Mouse (Mus musculus) heart, postnatal 0 days (tissue): Measurements from ENCODE around the gene Grpel1. TPM values are rescaled to one million over a fixed set of nuclear protein-coding genes. Genes with fewer than 3 reads are reported as not detected.

Experiments
- ATAC-seq: fragments of 200-750 bp; cut with Nextera tagmentation; 2 replicates; pipeline ENCODE4 v1.8.0; 2017; ENCODE audit warnings: low read depth, moderate number of reproducible peaks, moderate library complexity; ENCODE audit not compliant: insufficient read depth
- DNase-seq: peaks from one replicate; pipeline ENCODE4 v3.0.0-alpha.2; 2016; ENCODE audit warnings: low spot score
- H3K27ac ChIP-seq: fragments of 300-500 bp; sonication (generic); 2 replicates; pipeline ENCODE4 v1.5.1; 2014; ENCODE audit warnings: low read depth, mild to moderate bottlenecking
- H3K27me3 ChIP-seq: fragments of 300-500 bp; sonication (generic); 2 replicates; pipeline ENCODE4 v1.6.1; 2014; ENCODE audit warnings: low read length, mixed read lengths; ENCODE audit not compliant: control insufficient read depth, insufficient read depth
- H3K36me3 ChIP-seq: fragments of 300-500 bp; sonication (generic); replicated peaks from 2 replicates; pipeline ENCODE4 v1.6.1; 2014; ENCODE audit warnings: low read length, mixed read lengths; ENCODE audit not compliant: control insufficient read depth, insufficient read depth
- H3K4me1 ChIP-seq: fragments of 300-500 bp; sonication (generic); 2 replicates; pipeline ENCODE4 v1.6.1; 2014; ENCODE audit warnings: antibody characterized with exemption; ENCODE audit not compliant: control insufficient read depth, insufficient read depth
- H3K4me2 ChIP-seq: fragments of 300-500 bp; sonication (generic); 2 replicates; pipeline ENCODE4 v1.6.1; 2014; ENCODE audit warnings: low read depth, mild to moderate bottlenecking, low read length, moderate library complexity
- H3K4me3 ChIP-seq: fragments of 300-500 bp; sonication (generic); 2 replicates; pipeline ENCODE4 v1.5.1; 2014; ENCODE audit warnings: low read depth, low read length
- H3K9ac ChIP-seq: fragments of 300-500 bp; sonication (generic); replicated peaks from 2 replicates; pipeline ENCODE4 v1.6.1; 2014; ENCODE audit warnings: low read depth, low read length, mixed read lengths
- H3K9me3 ChIP-seq: fragments of 300-500 bp; sonication (generic); replicated peaks from 2 replicates; pipeline ENCODE4 v1.6.1; 2016; ENCODE audit warnings: low read length; ENCODE audit not compliant: control insufficient read depth
- CTCF ChIP-seq: IDR thresholded peaks from 2 replicates; pipeline ENCODE4 v1.5.1; 2016; ENCODE audit warnings: antibody characterized with exemption, control low read depth, low read depth
- EP300 ChIP-seq: IDR thresholded peaks from 2 replicates; pipeline ENCODE4 v1.6.1; 2016; ENCODE audit warnings: antibody characterized with exemption, low read depth
- WGBS: fragments of 180-500 bp; shearing (Covaris S2); extraction: QIAGEN DNeasy Blood & Tissue Kit; methylation state at CpG from one replicate; pipeline ENCODE4 v1.1.7; 2014; 5-methylcytosine and 5-hydroxymethylcytosine counted together
- polyA plus RNA-seq: library from polyadenylated mRNA; unstranded; fragments of >200 nt; fragmentation: Nextera tagmentation; extraction: Ambion mirVana; gene quantifications from 2 replicates; pipeline ENCODE4 v1.2.1, GENCODE M21; 2015
- total RNA-seq: library from RNA; depleted of rRNA; stranded (reverse); fragments of >200 nt; gene quantifications from 2 replicates; pipeline ENCODE4 v1.2.3, GENCODE M21; 2014; ENCODE audit warnings: low replicate concordance

The Grpel1 gene
- total and polyA plus RNA-seq, 2 experiments from 2014 or later: 30.1 to 84.0 TPM

- Histone ChIP-seq H3K9ac (no peak overlapping the region), H3K4me1 (peaks cover 4% of the 10 kb centered on the region), H3K9me3 (no peaks in the 10 kb centered on the region), H3K4me2 (no peak overlapping the region), H3K36me3 (no peaks in the 10 kb centered on the region), H3K27me3 (peaks cover 59% of the 10 kb centered on the region), H3K27ac (no peak overlapping the region), H3K4me3 (no peak overlapping the region)
- ATAC-seq (no peak), DNase-seq (no peak)
- TF ChIP-seq CTCF (no peak), EP300 (no peak)
- 58% methylated on average over 4 of the region's 4 CpGs for WGBS
Observed at GRCm38 (mm10) chr5:36444611-36445010, 20.2 kb upstream of the Grpel1 start.

DNA sequence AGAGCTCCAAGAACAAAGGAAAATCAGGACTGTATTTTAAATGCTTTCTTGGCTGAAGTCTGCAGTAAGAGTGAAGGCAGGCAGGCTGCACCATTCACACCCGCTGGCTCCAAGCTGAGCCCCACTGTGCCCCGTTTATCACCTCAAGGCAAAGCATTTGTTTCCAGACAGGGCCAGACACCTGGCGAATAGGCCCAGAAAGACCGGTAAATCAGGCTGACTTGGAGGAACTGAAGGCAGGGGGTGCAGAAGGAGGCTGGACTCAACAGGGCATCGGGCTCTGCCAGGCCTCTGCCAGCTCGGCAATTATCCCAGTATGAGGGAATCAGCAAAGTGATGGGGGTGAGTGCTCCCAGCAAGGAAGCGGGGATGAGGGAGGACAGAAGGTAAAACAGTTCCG is 19.8 kb upstream of the Grpel1 start:
- peaks cover 59% of the 10 kb centered on the region for H3K27me3 ChIP-seq
- TF ChIP-seq EP300 (no peak), CTCF (no peak)
- H3K9ac ChIP-seq: no peak overlapping the region
- ATAC-seq (no peak), DNase-seq (no peak)
- H3K4me1 ChIP-seq: peaks cover 7% of the 10 kb centered on the region
- no peaks in the 10 kb centered on the region for H3K9me3 ChIP-seq
- no peak overlapping the region for H3K4me3 ChIP-seq
- no peak overlapping the region for H3K27ac ChIP-seq
- H3K36me3 ChIP-seq: no peaks in the 10 kb centered on the region
- no peak overlapping the region for H3K4me2 ChIP-seq
- 44% methylated on average over 8 of the region's 8 CpGs for WGBS

- Histone ChIP-seq H3K36me3 (no peaks in the 10 kb centered on the region), H3K9me3 (no peaks in the 10 kb centered on the region), H3K4me1 (peaks cover 20% of the 10 kb centered on the region), H3K9ac (no peak overlapping the region), H3K27ac (no peak overlapping the region), H3K4me2 (no peak overlapping the region), H3K27me3 (peaks cover 59% of the 10 kb centered on the region), H3K4me3 (no peak overlapping the region)
- 42% methylated on average over 9 of the region's 9 CpGs for WGBS
- TF ChIP-seq EP300 (no peak), CTCF (no peak)
- ATAC-seq (no peak), DNase-seq (no peak)
Observed at GRCm38 (mm10) chr5:36446166-36446890, 18.5 kb upstream of the Grpel1 start.

DNA sequence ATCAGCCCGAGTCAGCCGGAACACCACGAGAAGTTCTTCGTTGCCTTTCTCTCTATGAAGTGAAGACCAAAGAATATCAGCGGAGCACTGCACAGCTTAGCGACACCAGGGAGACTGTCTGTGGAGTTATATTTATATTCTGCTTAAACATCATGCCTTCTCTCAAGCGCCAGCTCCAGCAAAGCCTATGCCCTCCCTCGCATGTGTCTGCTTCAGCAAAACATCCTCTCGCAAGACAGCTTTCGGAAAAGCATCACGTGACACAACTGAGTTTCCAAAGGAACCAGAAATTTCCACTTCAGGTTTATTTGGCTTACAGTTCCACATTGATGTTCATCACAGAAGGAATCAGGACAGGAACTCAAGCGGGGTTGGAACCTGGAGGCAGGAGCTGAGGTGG is 16.9 kb upstream of the Grpel1 start:
- no peak for ATAC-seq
- Histone ChIP-seq H3K27ac (no peak overlapping the region), H3K36me3 (no peaks in the 10 kb centered on the region), H3K9ac (no peak overlapping the region), H3K4me2 (no peak overlapping the region), H3K9me3 (no peaks in the 10 kb centered on the region), H3K4me3 (no peak overlapping the region), H3K27me3 (peaks cover 58% of the 10 kb centered on the region), H3K4me1 (peaks cover 21% of the 10 kb centered on the region)
- WGBS: 91% methylated on average over 12 of the region's 12 CpGs
- TF ChIP-seq EP300 (no peak), CTCF (no peak)
- no peak for DNase-seq

DNA sequence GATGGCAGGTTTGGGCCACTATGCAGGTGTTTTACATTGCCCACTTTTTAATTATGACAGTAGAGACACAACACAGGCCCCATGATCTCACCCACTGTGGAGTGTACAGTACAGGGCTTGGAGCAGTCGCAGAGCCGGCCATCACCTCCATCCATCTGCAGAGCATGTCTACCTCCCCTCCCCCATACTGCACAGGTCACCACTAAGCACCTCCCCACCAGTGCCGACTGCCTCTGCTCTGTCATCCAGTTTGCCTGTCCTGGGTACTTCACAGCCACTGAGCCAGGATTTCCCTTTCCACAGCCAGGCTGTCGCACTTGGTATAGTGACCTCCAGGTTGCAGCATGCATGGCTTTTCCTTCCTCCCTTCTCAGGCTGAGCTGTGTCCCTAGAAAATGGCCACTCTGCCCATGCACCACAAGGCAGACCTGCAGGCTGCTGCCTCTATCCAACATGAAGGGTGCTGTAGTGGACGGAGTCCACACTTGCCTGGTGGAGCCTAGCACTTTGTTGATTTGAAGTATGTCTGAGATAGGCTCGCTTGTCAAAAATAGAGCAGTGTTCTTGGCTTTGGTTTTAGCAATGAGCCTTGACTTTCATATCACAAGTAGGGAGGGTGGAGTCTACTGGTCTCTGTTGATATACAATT is 15.0 kb upstream of the Grpel1 start:
- peak overlapping the region; percentile 69 for H3K27ac ChIP-seq
- no peak overlapping the region for H3K9ac ChIP-seq

More for the DNA sequence above, 15.0 kb upstream of the Grpel1 start:
- TF ChIP-seq CTCF: no peak
- no peak for TF ChIP-seq EP300
- WGBS: 29% methylated on average over 6 of the region's 6 CpGs
- H3K4me2 ChIP-seq: peak overlapping the region; percentile 28
- H3K36me3 ChIP-seq: no peaks in the 10 kb centered on the region
- no peaks in the 10 kb centered on the region for H3K9me3 ChIP-seq
- H3K4me3 ChIP-seq: no peak overlapping the region
- H3K27me3 ChIP-seq: peaks cover 43% of the 10 kb centered on the region
- ATAC-seq (peak; percentile 90), DNase-seq (peak; percentile 86)
- peaks cover 22% of the 10 kb centered on the region for H3K4me1 ChIP-seq
